8 mouse cellular contexts compared by ENCODE assay signal in genomic region chr11:114852311-114853173, GRCm38 (mm10). TPM values are rescaled to one million over a fixed set of nuclear protein-coding genes. Genes with fewer than 3 reads are reported as not detected.
DNase-seq lines count a peak whose midpoint lies in the region; ATAC-seq and TF ChIP-seq lines count a peak whose summit lies in the region.

No protein-coding gene starts in this region.

- H3K4me2 ChIP-seq in limb, embryonic 14.5 days (replicated peaks; ENCODE audit: low read depth, low read length, severe bottlenecking) = peak overlapping the region; percentile 99
- H3K4me2 ChIP-seq in myocyte (ENCODE audit: low read depth) = peak overlapping the region; percentile 95

- TF ChIP-seq POLR2A in limb, embryonic 14.5 days (IDR thresholded peaks at IDR 0.05; ENCODE audit: borderline replicate concordance, extremely low read depth, insufficient read depth, insufficient read length) = no peak
- no peak for TF ChIP-seq POLR2A in myocyte (IDR thresholded peaks at IDR 0.05; ENCODE audit: insufficient read length, low read depth)

- peak; percentile 52 to 62 for DNase-seq in cerebellum, adult 18-20 months
- no peak for DNase-seq in cerebellum, postnatal 4 days (ENCODE audit: low spot score in 2 of 2)
- peak; percentile 88 for DNase-seq in R1 (ENCODE audit: low read depth, low spot score)
- DNase-seq in forelimb bud, embryonic 11.5 days (ENCODE audit: low read depth, low spot score) = peak; percentile 70
- peak; percentile 63 for DNase-seq in limb, embryonic 14.5 days (ENCODE audit: low spot score)
- DNase-seq in thymus, adult 18-20 months = no peak
- no peak for DNase-seq in gastrocnemius, postnatal 10 days

- under 1% methylated on average over 39 of the region's 40 CpGs for WGBS in limb, embryonic 14.5 days

- peak overlapping the region; percentile 87 for H3K9ac ChIP-seq in limb, embryonic 14.5 days (ENCODE audit: low read depth, low read length, severe bottlenecking)

- H3K27me3 ChIP-seq in limb, embryonic 14.5 days (ENCODE audit: control insufficient read depth, insufficient read depth, low read length) = no peaks in the 10 kb centered on the region
- peaks cover 5% of the 10 kb centered on the region for H3K27me3 ChIP-seq in myocyte (ENCODE audit: control insufficient read depth, insufficient read depth, insufficient read length)

- H3K27ac ChIP-seq in limb, embryonic 14.5 days (replicated peaks; ENCODE audit: low read depth, low read length) = peak overlapping the region; percentile 96

- H3K4me1 ChIP-seq in limb, embryonic 14.5 days (ENCODE audit: control insufficient read depth, insufficient read depth, low read length) = peaks cover 18% of the 10 kb centered on the region

- H3K4me3 ChIP-seq in limb, embryonic 14.5 days (replicated peaks; ENCODE audit: low read length) = peak overlapping the region; percentile 81
- H3K4me3 ChIP-seq in myocyte = peak overlapping the region; percentile 57

- no peaks in the 10 kb centered on the region for H3K9me3 ChIP-seq in limb, embryonic 14.5 days (ENCODE audit: control insufficient read depth, low read length)

- peak; percentile 18 for ATAC-seq in limb, embryonic 14.5 days (ENCODE audit: low FRiP score, low read depth)

- peaks cover 9% of the 10 kb centered on the region for H3K79me2 ChIP-seq in myocyte (ENCODE audit: control insufficient read depth, insufficient read depth)

- peak overlapping the region; percentile 71 for H3ac ChIP-seq in myocyte (ENCODE audit: control insufficient read depth, insufficient read length)

- H3K36me3 ChIP-seq in limb, embryonic 14.5 days (ENCODE audit: control insufficient read depth, insufficient read depth, low read length) = no peaks in the 10 kb centered on the region
- no peaks in the 10 kb centered on the region for H3K36me3 ChIP-seq in myocyte (ENCODE audit: control insufficient read depth, insufficient read depth)

TF ChIP-seq in myocyte, 11 proteins besides CTCF, POLR2A, EP300 and RAD21:
- TF ChIP-seq MYOD1 (IDR thresholded peaks at IDR 0.05; ENCODE audit: control insufficient read depth in 1 of 3, insufficient read length in 2 of 3, low read depth in 2 of 3) (no peak), MYOG (IDR thresholded peaks at IDR 0.05; ENCODE audit: control insufficient read depth in 1 of 3, insufficient read depth in 1 of 3, insufficient read length in 2 of 3, low read depth in 2 of 3) (no peak), CEBPB (IDR thresholded peaks at IDR 0.05; ENCODE audit: insufficient read depth, poor library complexity, severe bottlenecking) (no peak), MAX (IDR thresholded peaks at IDR 0.05; ENCODE audit: low read depth) (no peak), REST (IDR thresholded peaks at IDR 0.05; ENCODE audit: insufficient read depth, insufficient read length) (no peak), TCF12 (IDR thresholded peaks at IDR 0.05; ENCODE audit: insufficient read depth, poor library complexity, severe bottlenecking) (no peak), E2F4 (IDR thresholded peaks at IDR 0.05; ENCODE audit: insufficient read depth) (no peak), TCF3 (IDR thresholded peaks at IDR 0.05; ENCODE audit: insufficient read length, low read depth) (no peak), SRF (IDR thresholded peaks at IDR 0.05; ENCODE audit: control insufficient read depth, insufficient read length, low read depth) (no peak), USF1 (IDR thresholded peaks at IDR 0.05; ENCODE audit: low read depth) (no peak), POLR2AphosphoS2 (IDR thresholded peaks at IDR 0.05; ENCODE audit: insufficient read length, low read depth) (no peak)
TF ChIP-seq in myocyte: peak in this region for 0.

RNA-seq across cellular contexts. Expression of gene Gprc5c, which starts 1.6 kb away (rescaled TPM):
- 34.1 and 48.8 TPM in 2 replicates for polyA plus RNA-seq in limb, embryonic 14.5 days (2012; rRNA removed)
- polyA plus RNA-seq in limb, embryonic 14.5 days (2014; fragmentation: Nextera tagmentation; extraction: Ambion mirVana) = 35.5 and 42.3 TPM in 2 replicates
- 172 TPM for polyA plus RNA-seq in myocyte (2012; fragmentation: generic; extraction: Trizol)
- total RNA-seq in gastrocnemius, postnatal 10 days (2021) = 10 to 100 TPM; 58.5 to 63.6 TPM

RNA-seq across cellular contexts. Expression of gene Cd300a, which starts 37.3 kb away (rescaled TPM):
- 2.2 and 3.1 TPM in 2 replicates for polyA plus RNA-seq in limb, embryonic 14.5 days (2012; rRNA removed)
- polyA plus RNA-seq in limb, embryonic 14.5 days (2014; fragmentation: Nextera tagmentation; extraction: Ambion mirVana) = 1.2 and 1.5 TPM in 2 replicates
- 0.40 TPM for polyA plus RNA-seq in myocyte (2012; fragmentation: generic; extraction: Trizol)
- total RNA-seq in gastrocnemius, postnatal 10 days (2021) = 1 to 10 TPM; 1.1 to 1.2 TPM

RNA-seq across cellular contexts. Expression of gene Gpr142, which starts 53.8 kb away (rescaled TPM):
- 0.19 TPM in 1 of 2 replicates, not detected in the other for polyA plus RNA-seq in limb, embryonic 14.5 days (2012; rRNA removed)
- polyA plus RNA-seq in limb, embryonic 14.5 days (2014; fragmentation: Nextera tagmentation; extraction: Ambion mirVana) = not detected in 2 replicates
- 0.07 TPM for polyA plus RNA-seq in myocyte (2012; fragmentation: generic; extraction: Trizol)
- total RNA-seq in gastrocnemius, postnatal 10 days (2021) = not detected

RNA-seq across cellular contexts. Expression of gene Btbd17, which starts 56.8 kb away (rescaled TPM):
- 2.7 and 3.2 TPM in 2 replicates for polyA plus RNA-seq in limb, embryonic 14.5 days (2012; rRNA removed)
- 1.00 and 1.4 TPM in 2 replicates for polyA plus RNA-seq in limb, embryonic 14.5 days (2014; fragmentation: Nextera tagmentation; extraction: Ambion mirVana)
- polyA plus RNA-seq in myocyte (2012; fragmentation: generic; extraction: Trizol) = 34.0 TPM
- 1 to 10 TPM; 2.2 to 2.5 TPM for total RNA-seq in gastrocnemius, postnatal 10 days (2021)

Comparison
In these comparisons a context has a peak if more than half of its experiments do, and no peak if none do; other contexts are left out.
1. DNase-seq: peak in cerebellum, adult 18-20 months (2 of 2), R1 (single experiment), forelimb bud, embryonic 11.5 days (single experiment) and limb, embryonic 14.5 days (single experiment); none in cerebellum, postnatal 4 days (0 of 2), thymus, adult 18-20 months (0 of 2) and gastrocnemius, postnatal 10 days (single experiment).